Mouse (Mus musculus) skeletal muscle tissue, adult 2 months (tissue): ENCODE results near the gene Cgas.

Experiments
- DNase-seq: peaks from one replicate; pipeline ENCODE4 v3.0.0-alpha.2; 2012; ENCODE audit warnings: low read depth, low spot score

The Cgas gene

DNA sequence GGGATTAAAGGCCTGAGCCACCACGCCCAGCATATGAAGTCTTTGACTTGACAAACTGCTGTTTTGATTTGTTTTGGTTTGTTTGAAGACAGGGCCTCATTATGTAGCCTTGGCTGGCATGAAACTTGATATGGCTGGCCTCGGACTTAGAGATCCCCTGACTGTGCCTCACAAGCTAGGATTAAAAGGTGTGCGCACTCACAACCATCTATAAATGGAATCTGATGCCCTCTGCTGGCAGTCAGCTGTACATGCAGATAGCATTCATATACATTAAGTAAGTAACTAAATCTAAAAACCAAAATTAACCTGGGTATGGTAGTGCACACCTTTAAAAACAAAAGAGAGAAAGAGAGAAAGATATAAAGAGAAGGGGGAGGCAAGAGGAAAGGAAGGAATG is 57.1 kb downstream of the Cgas start:
- DNase-seq: no peak
